In the genomic region with DNA sequence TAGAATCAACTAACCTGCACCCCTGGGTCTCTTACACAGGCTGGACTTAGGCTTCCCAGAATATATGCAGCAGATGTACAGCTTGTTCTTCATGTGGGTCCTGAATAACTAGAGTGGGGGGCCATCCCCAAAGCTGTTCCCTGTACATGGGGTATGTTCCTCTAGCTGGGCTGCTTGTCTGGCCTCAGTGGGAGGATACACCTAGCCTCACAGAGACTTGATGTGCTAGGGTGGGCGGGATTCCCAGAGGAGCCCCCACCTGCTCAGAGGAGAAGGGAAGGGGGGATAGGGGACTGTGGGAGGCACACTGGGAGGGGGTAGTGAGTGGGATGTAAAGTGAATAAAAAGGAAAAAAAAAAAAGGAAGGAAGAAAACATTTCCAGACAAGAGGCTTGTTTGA, we compare ENCODE assay signal across 28 mouse cellular contexts.
"Had no signal": no experiment of that assay in that cellular context is flagged by ENCODE, and none has a peak within 500 bp of the region (broad histone marks: within the 10 kb centered on the region; RNA-seq: fewer than 3 reads in every experiment).

No protein-coding gene starts in this region.

- ATAC-seq: hindbrain, embryonic 16.5 days; inflammation-experienced regulatory T-cells, adult 6 months; intestine, embryonic 15.5 days; intestine, postnatal 0 days; liver, postnatal 0 days had no signal

- H3K27me3 ChIP-seq: heart, embryonic 13.5 days; heart, embryonic 15.5 days; intestine, embryonic 15.5 days; liver, embryonic 13.5 days; liver, embryonic 15.5 days had no signal

- H3K36me3 ChIP-seq: heart, embryonic 15.5 days; intestine, embryonic 15.5 days; limb, embryonic 10.5 days; limb, embryonic 12.5 days had no signal

- H3K4me1 ChIP-seq: intestine, embryonic 15.5 days; liver, embryonic 13.5 days; liver, embryonic 15.5 days had no signal

- H3K27ac ChIP-seq: gastrocnemius, adult 2 months; heart, embryonic 13.5 days; hindbrain, embryonic 10.5 days; hindbrain, embryonic 12.5 days; hindbrain, embryonic 14.5 days; intestine, embryonic 15.5 days; layer of hippocampus, adult 2 months; limb, embryonic 10.5 days; limb, embryonic 12.5 days; liver, embryonic 13.5 days; liver, embryonic 15.5 days had no signal

- H3K9ac ChIP-seq: heart, embryonic 13.5 days; heart, embryonic 15.5 days; hindbrain, embryonic 12.5 days; hindbrain, embryonic 14.5 days; intestine, embryonic 15.5 days; limb, embryonic 12.5 days; liver, embryonic 13.5 days; liver, embryonic 15.5 days; liver, postnatal 0 days had no signal

- DNase-seq: gastrocnemius, adult 2 months; gastrocnemius, postnatal 10 days; gastrocnemius, postnatal 25 days; heart, postnatal 14 days; heart, postnatal 36 days; kidney, adult 18-20 months; kidney, adult 8-10 months; kidney, postnatal 10 days; kidney, postnatal 25 days; kidney, postnatal 4 days; liver; liver, embryonic 13.5 days; liver, postnatal 0 days had no signal

- H3K9me3 ChIP-seq: heart, embryonic 13.5 days; heart, embryonic 15.5 days; hindbrain, embryonic 10.5 days; hindbrain, embryonic 12.5 days; intestine, embryonic 15.5 days; limb, embryonic 10.5 days; limb, embryonic 12.5 days; liver, embryonic 13.5 days; liver, embryonic 15.5 days had no signal

- H3K4me3 ChIP-seq: gastrocnemius, adult 2 months; heart, embryonic 13.5 days; heart, embryonic 15.5 days; hindbrain, embryonic 10.5 days; hindbrain, embryonic 12.5 days; intestine, embryonic 15.5 days; layer of hippocampus, adult 2 months; limb, embryonic 10.5 days; limb, embryonic 12.5 days; liver, embryonic 13.5 days; liver, embryonic 15.5 days had no signal

- H3K4me2 ChIP-seq: heart, embryonic 11.5 days; heart, embryonic 13.5 days; heart, embryonic 15.5 days; hindbrain, embryonic 12.5 days; hindbrain, embryonic 14.5 days; intestine, embryonic 15.5 days; limb, embryonic 12.5 days; liver, embryonic 11.5 days; liver, embryonic 13.5 days; liver, embryonic 15.5 days had no signal
